Mouse (Mus musculus) large intestine, adult 2 months (tissue): Measurements from ENCODE around the gene Myod1. TPM values are rescaled to one million over a fixed set of nuclear protein-coding genes. Genes with fewer than 3 reads are reported as not detected.

Experiments used
- DNase-seq: peaks from one replicate; pipeline ENCODE4 v3.0.0-alpha.2; 2012; ENCODE audit warnings: low read depth, low spot score
- WGBS: fragments of 180-500 bp; shearing (Covaris S2); methylation state at CpG from one replicate; pipeline ENCODE4 v1.1.7; 2018; 5-methylcytosine and 5-hydroxymethylcytosine counted together
- polyA plus RNA-seq: library from polyadenylated mRNA; depleted of rRNA; stranded (reverse); fragments of >200 nt; gene quantifications from 2 replicates; pipeline ENCODE4 v1.2.3, GENCODE M21; 2012; rRNA removed

Gene Myod1
- polyA plus RNA-seq, result not detected in 2 replicates

GRCm38 (mm10) chr7:46376172-46377007 lies at the start of gene Myod1:
Gene Myod1 (plus strand): TSS chr7:46376474.
- DNase-seq, result no peak
- WGBS, result 9% methylated on average over 44 of the region's 44 CpGs

- 51% methylated on average over 4 of the region's 4 CpGs for WGBS
- no peak for DNase-seq
Observed at GRCm38 (mm10) chr7:46327896-46328295, 48.4 kb upstream of the Myod1 start.

GRCm38 (mm10) chr7:46337397-46337796 lies 38.9 kb upstream of the Myod1 start:
- DNase-seq, result no peak
- 85% methylated on average over 9 of the region's 9 CpGs for WGBS

- WGBS, result 32% methylated on average over 3 of the region's 3 CpGs
- DNase-seq, result no peak
Observed at GRCm38 (mm10) chr7:46339818-46340217, 36.5 kb upstream of the Myod1 start.

GRCm38 (mm10) chr7:46340295-46340694 lies 36.0 kb upstream of the Myod1 start:
- DNase-seq, result no peak
- 73% methylated on average over 5 of the region's 5 CpGs for WGBS

GRCm38 (mm10) chr7:46341471-46341870 lies 34.8 kb upstream of the Myod1 start:
- DNase-seq, result no peak
- WGBS, result 76% methylated on average over 9 of the region's 9 CpGs

GRCm38 (mm10) chr7:46347692-46348091 lies 28.6 kb upstream of the Myod1 start:
- WGBS, result 51% methylated on average over 4 of the region's 4 CpGs
- DNase-seq, result no peak

GRCm38 (mm10) chr7:46348813-46349212 lies 27.5 kb upstream of the Myod1 start:
- 7% methylated on average over 36 of the region's 36 CpGs for WGBS
- no peak for DNase-seq

- DNase-seq, result no peak
- WGBS, result 55% methylated on average over 9 of the region's 9 CpGs
Observed at GRCm38 (mm10) chr7:46350119-46350702, 26.1 kb upstream of the Myod1 start.

GRCm38 (mm10) chr7:46352748-46353147 lies 23.5 kb upstream of the Myod1 start:
- DNase-seq, result no peak
- WGBS, result 45% methylated on average over 2 of the region's 2 CpGs

- no peak for DNase-seq
- 48% methylated on average over 8 of the region's 8 CpGs for WGBS
Observed at GRCm38 (mm10) chr7:46353216-46353615, 23.1 kb upstream of the Myod1 start.

GRCm38 (mm10) chr7:46353875-46354274 lies 22.4 kb upstream of the Myod1 start:
- no peak for DNase-seq
- WGBS, result 41% methylated on average over 4 of the region's 4 CpGs

- DNase-seq, result no peak
Observed at GRCm38 (mm10) chr7:46361776-46362175, 14.5 kb upstream of the Myod1 start.

- DNase-seq, result no peak
- WGBS, result 54% methylated on average over 5 of the region's 5 CpGs
Observed at GRCm38 (mm10) chr7:46364154-46364553, 12.1 kb upstream of the Myod1 start.

- 70% methylated on average over 1 of the region's 1 CpGs for WGBS
- DNase-seq, result no peak
Observed at GRCm38 (mm10) chr7:46365810-46366209, 10.5 kb upstream of the Myod1 start.

- WGBS, result 42% methylated on average over 4 of the region's 4 CpGs
- DNase-seq, result no peak
Observed at GRCm38 (mm10) chr7:46371104-46371503, 5.2 kb upstream of the Myod1 start.

GRCm38 (mm10) chr7:46377008-46377346 lies 703 bp downstream of the Myod1 start:
- 2% methylated on average over 33 of the region's 33 CpGs for WGBS
- DNase-seq, result no peak

GRCm38 (mm10) chr7:46378123-46378522 lies 1.8 kb downstream of the Myod1 start:
- 6% methylated on average over 22 of the region's 22 CpGs for WGBS
- no peak for DNase-seq

- DNase-seq, result no peak
- 5% methylated on average over 16 of the region's 16 CpGs for WGBS
Observed at GRCm38 (mm10) chr7:46378983-46379382, 2.7 kb downstream of the Myod1 start.

GRCm38 (mm10) chr7:46380625-46381024 lies 4.4 kb downstream of the Myod1 start:
- DNase-seq, result no peak
- 56% methylated on average over 9 of the region's 9 CpGs for WGBS

- DNase-seq, result no peak
- WGBS, result 83% methylated on average over 3 of the region's 3 CpGs
Observed at GRCm38 (mm10) chr7:46387430-46387829, 11.2 kb downstream of the Myod1 start.
